Mouse (Mus musculus) thymus, postnatal 14 days (tissue): ENCODE measurements around the gene Tomm22.

Experiments used
- DNase-seq: peaks from one replicate; pipeline ENCODE4 v3.0.0; 2021

The Tomm22 gene

DNA sequence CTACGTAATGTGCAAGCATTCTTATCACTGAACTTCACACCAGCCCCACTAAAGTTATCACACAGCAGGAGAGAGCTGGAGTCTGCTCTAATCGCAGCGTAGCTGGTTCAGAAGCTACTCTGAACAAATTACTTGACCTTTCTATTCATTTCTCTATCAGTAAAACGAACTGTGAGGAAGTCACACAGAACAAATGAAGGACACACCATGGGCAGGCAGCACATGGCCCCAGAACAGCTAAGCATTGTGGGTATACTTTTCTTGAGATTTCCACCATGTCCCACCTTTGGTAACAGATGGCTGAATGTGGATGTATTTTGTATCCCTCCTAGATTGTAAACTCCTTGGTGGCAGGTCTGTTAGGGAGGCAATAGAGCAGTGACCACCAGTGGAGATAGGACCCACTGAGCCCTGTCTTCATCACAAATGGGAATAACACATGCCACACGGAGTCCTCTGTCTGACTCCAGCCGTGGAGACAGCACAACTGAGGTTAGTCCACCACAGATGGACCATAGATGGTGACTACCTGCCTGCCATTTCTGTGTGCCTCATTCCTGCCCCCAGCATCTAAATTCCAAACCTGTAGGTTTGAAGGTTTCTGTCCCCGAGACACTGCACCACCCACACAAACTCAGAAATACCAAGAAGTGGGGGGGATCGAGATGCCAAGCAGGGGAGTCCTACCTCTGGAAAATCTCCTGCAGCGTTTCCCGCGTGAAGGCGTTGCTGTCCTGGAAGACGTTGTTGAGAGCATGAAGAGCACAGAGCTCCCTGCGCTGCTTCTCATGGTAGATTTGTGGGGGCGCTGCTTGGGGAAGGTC is 15.6 kb downstream of the Tomm22 start:
- DNase-seq, result no peak

DNA sequence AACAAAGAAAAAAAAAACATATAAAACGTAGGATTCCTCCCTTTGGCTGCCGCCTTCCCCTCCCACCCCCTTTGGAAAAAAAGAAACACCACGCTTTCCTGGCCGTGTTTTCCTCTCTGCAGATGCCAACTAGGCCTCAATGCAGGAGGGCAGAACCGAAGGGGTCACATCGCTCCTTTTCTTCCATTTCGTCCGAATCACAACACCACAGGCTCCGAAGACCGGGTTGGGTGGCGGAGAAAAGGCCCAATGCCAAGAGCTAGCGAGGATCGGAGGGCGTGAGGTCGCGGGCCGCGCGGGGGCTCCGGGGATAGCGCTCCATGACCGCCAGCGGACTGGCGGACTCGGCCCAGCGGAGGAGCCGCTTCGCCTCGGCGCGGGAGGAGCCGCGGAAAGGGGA is 16.5 kb downstream of the Tomm22 start:
- DNase-seq, result no peak

DNA sequence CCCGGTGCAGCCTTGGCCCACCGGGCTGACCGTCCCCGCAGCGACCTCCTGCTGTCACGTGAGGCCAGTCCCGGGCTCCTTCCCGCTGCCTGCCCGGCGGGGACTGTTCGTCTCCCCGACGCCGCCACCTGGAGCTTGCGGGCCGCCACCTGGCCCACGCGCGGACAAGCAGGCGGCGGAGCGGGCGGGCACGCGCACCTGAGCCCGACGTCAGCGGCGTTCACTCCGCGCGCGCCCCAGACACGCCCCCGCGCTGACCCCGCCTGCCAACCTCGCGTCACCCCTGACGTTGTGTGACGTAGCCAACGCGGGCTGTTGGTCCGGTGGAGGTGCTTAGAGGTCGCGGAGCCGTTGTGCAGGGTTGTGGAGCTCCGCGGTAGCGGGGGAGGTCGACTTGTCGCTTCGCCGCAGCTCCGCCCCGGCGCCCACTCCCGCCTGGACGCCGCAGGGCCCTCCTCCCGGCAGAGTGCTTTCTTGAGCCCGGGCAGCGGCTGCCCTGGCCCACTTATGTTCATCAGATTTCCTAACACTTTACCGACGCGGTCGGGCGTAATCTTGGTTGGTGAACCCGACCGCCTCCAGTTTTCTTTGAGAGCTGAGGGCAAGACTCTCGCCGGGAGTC is 17.1 kb downstream of the Tomm22 start, which contains the start of gene Josd1:
TSS of gene Josd1 (minus strand) at position 274 of the 622 bp plus-strand sequence.
- peak; percentile 98 for DNase-seq

DNA sequence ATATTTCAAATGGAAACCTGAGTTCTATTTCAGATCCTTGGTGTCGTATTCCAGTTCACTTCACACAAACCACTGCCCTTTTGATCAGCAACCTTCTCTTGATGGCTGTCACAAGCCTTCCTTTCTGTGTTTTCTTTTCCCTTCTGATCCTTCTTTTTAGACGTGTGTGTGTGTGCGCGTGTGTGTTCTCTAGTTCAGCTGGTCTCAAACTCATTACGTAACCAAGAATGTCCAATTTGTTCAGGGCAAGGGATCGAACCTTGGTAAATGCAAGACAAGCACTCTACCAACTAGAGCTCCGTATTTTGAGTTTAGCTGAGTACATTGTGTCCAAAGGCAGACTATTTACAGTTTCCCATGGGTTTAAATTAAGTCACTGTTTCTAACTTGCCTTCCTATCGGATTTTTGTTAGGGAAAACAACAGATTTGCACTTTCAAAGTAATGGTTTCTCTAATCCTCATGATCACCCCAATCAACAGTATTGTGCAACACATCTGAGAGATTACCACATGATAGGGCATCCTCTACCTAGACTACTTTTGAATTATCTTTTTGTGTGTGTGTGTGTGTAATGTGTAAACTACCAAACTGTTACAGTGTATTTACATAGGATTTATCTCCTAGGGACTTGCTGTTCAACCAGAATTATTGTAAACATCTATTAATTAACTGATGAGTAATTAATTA is 17.8 kb downstream of the Tomm22 start:
- no peak for DNase-seq

DNA sequence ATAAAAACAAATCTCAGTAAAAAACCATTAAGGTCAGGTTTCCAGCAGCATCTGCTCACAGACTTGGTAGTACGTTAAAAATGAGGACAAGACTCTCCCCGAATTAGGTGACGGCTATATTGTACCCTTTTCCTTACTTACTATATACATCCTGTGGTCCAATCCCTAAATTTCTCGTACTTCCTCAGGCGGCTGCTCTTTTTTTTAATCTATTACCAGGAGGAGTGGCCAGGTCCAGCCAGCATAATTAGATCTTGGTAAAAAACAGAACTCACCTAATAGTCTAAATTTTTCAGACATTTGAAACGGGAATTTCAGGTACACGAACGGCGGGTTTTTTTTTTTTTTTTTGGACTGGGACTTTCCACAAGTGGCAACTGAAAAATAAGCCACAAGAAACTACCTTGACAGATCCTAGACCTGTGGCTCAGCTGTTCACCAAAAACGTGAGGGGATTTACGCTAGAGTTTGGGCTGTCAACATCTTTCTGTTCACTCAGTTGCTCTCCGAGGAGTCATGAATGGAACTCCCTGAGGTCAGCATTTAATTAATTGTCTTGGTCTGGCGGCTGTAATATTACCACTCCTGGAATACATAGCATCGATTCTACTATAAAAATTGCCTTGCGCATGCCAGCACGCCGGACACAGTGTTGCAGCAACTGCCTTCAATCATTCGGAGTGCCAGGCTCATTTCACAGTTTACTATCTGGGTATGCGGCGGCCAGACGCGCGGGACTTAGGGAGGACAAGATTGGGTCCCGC is 19.2 kb downstream of the Tomm22 start:
- DNase-seq, result no peak

DNA sequence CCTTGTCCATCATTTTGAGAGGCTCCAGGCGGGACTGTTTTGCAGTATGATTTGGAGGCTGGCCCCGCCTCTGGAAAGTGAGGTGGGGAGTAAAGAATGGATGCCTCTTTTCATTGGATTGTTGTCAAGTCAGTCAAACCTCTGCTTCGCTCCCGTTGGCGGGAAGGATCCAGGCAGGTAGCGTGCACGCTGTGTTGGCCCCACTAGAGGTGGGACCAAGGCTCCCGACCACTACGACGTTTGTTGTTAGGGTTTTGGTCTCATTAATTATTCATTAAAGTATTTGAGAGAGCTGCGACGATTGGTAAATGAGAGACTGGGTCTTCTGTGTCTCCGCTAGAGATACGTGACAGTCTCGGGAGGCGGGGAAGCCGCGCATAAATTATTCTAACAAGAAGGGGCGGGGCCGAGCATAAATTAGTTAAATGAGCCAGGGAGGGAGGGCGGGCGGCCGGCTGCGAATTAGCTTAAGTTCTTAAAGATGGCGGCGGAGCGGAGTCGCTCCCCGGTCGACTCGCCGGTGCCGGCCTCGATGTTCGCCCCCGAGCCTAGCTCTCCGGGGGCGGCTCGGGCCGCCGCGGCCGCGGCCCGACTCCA is 19.9 kb downstream of the Tomm22 start, which contains the start of gene Gtpbp1:
TSS of gene Gtpbp1 (plus strand) at position 420 of the 597 bp plus-strand sequence.
- peak; percentile 94 for DNase-seq

DNA sequence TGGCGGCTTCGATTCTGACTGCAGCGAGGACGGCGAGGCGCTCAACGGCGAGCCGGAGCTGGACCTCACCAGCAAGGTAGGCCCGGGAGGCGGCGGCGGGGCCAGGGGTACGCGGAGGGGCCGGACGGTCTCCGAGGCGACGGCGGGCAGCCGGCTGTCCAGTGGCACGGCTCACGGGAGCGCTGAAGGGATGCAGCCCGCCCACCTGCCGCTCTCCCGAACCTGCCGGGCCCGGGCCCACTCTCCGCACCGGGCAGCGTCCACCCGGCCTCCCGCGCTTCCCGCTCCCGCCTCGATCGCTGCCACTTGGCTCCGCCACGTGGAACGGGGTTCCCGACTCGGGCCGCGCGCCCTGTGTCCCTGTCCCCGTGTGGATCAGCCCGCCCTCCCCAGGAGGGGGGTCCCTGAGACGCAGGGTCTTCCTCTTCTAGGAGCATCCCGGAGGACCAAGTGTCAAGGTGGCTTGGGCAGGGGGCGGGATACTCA is 20.4 kb downstream of the Tomm22 start:
- peak; percentile 60 for DNase-seq

DNA sequence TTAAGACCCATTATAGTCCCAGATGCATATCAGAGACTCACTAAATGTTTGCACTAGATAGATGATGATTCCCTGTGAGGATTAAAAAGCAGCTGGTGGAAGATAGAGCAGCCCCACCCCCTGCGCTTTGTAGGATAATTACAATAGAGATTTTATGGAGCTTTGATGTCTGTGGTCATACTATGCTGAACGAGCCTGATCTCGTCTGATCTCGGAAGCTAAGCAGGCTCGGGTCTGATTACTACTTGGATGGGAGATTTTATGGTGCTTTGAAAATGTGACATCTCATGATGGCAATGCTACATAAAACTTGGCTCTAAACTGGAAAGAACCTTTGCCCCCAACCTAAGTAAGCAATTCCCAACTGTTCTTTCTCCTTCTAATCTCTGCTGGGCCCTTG is 21.7 kb downstream of the Tomm22 start:
- no peak for DNase-seq

DNA sequence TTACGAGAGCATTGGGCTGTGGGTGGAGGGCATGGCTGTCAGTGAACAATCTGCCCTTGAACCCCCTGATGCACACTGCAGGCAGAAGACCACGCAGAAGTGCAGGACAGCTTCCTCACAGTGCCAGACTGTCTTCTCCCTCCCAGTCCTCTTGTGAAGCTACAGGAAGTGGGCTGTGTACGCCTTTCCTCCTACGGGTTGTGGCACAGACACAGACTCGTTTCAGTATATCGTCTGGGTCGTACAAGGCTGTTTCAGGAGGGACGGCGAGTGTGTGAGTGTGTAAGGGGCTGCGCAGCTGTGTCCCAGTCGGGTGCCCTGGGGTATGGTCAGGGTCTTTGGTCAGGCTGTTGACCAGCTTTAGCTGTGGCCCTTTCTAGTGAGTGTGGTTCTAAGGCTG is 23.1 kb downstream of the Tomm22 start:
- peak; percentile 69 for DNase-seq

DNA sequence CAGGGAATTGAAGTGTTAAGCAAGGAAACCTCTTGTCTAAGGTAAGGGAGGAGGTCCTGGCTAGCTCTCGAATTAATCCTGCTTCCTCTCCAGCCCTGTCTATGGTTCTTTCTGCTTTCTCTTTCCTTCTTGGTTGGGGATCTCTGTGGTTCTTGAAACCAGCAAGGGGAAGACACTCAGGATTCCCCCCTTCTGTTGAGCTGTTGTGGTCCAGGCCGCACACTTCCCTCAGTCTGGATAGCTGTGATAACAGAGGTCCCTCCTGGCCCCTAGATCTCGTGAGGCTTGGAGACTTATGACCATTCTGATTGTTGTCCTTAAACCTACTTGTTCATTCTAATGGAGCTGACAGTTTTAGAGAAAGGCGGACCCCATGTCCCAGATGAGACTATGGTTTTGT is 23.9 kb downstream of the Tomm22 start:
- no peak for DNase-seq

DNA sequence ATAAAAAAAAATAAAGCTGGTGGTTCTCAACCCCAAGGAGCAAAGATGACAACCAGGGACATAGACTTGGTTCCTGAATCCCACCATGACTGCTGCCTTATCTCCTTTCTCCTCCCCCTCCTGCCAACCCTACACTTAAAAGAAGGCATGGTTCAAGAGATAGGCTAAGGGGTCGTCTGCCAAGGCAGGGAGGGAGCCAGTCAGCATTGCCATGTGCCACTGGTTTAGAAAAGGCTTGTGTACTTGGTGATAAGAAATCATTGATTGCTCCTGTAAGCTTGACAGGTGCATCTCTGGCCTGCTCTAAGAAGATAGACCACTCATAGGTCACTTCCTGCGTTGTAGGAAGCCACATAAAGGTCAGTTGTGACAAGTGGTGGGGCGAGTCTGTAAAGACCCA is 24.9 kb downstream of the Tomm22 start:
- no peak for DNase-seq

DNA sequence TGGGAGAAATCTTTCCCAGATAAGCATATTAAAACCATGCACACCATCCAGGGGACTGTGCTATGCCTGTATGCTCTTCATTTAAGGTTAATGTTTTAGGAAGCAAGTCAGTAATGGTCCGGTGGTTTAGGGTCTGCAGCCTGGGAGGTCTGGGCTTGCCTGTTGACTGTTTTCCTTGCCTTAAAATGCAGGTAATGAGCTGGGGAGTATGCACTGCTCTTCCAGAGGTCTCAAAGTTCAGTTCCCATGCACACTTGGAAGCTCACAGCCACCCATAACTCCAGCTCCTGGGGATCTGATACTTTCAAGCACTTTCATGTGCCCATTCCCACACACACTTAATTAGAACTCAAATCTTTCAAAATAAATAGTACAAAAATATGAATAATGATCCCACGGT is 25.8 kb downstream of the Tomm22 start:
- no peak for DNase-seq

DNA sequence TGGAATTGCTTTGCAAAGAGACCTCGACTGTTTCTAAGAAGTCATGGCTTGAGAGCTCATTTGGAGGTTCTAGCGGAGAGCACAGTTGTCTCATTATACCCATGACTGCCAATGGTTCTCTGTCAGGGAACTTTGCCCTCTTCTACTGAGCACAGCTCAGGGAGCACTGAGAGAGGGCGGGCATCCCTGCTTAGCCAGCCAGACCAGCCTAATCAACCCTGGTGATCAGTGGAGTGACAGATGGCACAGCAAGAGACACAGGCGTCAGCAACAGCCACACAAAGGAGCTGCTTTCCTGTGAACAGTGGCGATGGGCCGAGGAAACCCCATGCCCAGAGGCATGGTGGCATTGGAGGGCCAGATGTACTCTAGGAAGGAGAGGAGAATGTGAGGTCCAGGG is 26.4 kb downstream of the Tomm22 start:
- DNase-seq, result no peak

DNA sequence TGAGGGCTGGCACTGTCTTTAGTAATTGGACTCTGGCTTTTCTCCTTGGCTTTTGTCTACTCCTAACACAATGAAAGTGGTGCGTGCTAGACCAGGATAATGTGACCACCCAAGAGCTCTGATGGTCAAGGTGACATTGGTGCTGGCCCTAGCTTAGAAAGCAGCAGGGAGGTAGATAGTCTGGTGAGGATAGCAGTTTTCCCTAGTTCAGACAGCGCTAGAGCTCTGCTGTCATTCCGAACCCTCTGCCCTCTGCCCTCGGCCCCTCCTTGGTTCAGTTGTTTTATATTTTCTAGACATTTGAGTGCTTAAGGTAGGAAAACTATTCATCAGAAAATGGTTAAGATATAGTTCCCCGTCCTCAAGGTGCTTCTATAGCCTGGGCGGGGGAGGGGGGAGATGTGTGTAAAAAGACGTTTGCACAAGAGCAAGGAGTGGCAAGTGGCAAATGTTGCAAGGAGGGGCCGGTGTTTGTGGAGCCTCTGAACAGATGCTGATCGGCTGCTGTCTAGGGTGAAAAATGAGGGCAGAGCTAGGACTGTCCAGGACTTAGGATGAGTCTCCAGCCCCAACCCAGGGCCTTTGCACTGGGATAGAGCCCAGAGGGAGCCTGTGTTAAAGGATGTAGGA is 27.0 kb downstream of the Tomm22 start:
- DNase-seq, result no peak

DNA sequence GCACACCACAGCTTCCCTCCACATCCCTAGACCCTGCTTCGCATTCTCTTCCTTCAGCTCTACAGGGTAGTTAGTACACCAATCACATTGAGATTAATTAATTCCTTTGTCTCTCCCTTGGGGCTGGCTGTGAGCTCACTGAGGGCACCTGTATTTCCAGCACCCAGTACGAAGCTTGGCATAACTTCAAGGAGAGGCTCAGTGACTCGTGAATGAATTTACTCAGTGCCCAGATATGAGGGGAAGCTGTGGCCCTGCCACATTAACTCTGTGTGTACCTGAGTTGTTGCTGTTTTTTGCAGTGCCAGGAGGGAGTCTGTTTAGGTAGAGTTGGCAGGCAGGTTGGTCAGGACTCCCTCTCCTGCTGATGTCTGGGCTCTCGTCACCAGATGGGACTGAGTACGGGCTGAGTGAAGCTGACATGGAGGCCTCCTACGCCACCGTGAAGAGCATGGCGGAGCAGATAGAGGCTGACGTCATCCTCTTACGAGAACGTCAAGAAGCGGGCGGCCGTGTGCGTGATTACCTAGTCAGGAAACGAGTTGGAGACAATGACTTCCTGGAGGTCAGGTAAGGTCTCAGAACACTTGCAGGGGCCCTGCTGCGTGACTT is 36.0 kb downstream of the Tomm22 start:
- DNase-seq, result no peak

DNA sequence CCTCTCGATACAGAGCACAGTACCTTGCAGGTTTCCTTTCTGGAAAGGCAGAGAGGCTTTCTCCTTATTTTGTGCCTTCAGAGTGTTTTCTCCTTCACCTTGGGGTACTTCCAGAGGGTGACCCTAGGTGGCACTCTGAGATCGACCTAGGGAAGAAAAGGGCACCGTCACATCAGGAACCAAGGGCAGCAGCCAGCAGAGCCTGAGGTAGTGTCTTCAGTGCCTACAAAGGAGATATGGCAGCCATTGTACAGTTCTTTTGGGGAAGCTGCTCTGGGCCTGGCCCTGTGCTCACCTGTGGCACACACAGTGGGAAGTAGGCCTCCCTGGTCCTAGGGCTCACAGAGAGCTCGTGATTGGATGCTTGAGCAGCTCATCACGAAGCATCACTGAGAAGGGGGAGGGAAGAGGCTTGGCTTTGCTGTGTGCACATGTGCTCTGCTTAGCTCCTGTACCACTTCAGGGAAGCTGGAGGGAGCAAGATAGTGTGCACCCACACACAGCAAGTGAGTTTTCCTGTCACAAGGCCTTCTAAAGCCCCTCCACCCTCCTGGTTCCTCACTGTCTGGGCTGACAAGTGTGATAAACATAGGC is 37.7 kb downstream of the Tomm22 start:
- DNase-seq, result no peak

DNA sequence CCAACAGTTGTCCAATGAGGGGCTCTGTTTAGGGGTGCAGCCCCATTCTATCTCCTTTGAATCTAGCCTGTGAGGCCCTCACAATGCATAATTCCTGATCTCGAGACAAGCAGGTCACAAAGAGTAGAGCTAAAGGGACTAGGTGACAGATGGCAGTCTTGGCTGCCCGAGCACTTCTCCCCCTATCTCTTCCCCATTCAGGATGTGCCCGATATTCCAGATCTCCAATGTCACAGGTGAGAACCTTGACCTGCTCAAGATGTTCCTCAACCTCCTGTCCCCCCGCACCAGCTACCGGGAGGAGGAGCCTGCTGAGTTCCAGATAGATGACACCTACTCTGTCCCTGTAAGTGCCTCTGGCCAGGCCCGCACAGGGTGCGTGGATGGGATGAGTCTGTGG is 45.0 kb downstream of the Tomm22 start:
- DNase-seq, result no peak

DNA sequence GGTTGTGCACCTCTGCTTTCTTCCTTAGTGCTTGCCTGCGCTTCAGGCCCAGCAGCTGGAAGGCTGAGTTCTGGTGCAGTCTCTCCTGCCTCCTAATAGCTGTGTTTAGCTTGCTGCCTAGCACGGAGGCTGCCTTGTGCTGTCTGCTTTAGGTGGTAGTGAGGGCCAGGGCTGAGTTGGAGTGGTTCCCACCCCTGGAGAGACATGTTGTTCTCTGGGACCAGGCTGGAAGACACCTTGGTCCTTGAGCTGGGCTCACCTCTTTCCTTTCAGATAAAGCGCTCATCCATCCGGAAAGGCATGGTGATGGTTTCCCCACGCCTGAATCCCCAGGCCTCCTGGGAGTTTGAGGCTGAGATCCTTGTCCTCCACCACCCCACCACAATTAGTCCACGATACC is 46.0 kb downstream of the Tomm22 start:
- no peak for DNase-seq

DNA sequence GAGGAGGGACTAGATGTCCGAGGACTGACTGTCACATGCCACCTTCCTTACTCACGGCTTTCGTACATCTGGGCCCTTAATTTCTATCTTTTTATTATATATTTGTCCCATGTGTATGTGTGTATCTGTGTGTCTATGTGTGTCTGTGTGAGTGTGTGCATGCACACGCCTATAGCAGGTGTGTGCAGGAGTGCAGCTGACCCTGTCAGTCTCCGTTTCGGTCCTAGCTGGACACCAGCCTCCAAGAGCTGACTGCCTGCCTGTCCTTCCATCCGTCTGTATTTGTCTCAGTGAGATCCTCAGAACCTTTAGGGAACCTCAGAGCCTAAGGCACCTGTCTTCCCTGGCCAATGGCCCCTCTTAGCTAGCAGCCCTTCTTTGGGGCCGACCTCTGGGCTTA is 49.6 kb downstream of the Tomm22 start:
- DNase-seq, result no peak

DNA sequence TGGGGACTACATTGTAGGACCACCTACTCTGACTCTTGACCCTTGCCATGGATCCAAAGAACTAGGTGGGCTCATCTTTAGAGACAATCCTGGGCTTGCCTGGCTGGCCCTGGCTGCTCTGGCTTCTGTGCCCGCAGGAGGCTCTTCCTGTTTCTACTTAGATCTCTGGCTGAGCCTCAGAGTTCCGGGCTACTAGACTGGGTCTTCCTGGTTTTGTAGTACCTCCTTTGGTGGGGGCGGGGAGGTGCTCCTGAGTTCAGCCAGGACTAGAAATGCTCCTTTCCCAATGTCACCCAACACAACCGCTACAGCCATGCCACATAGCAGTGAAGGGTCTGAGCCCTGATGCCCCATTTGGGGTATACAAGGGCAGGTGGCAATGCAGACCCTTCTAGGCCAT is 50.1 kb downstream of the Tomm22 start:
- DNase-seq, result no peak
